Mouse (Mus musculus) stomach, postnatal 0 days (tissue): ENCODE measurements around the gene Psmc6. TPM values are rescaled to one million over a fixed set of nuclear protein-coding genes. Genes with fewer than 3 reads are reported as not detected.

Source experiments
- ATAC-seq: fragments of 200-750 bp; cut with Nextera tagmentation; 2 replicates; pipeline ENCODE4 v1.8.0; 2017; ENCODE audit not compliant: low FRiP score, low TSS enrichment
- DNase-seq: peaks from one replicate; pipeline ENCODE4 v3.0.0-alpha.2; 2016; ENCODE audit warnings: low spot score
- H3K27ac ChIP-seq: fragments of 300-500 bp; sonication (generic); replicated peaks from 2 replicates; pipeline ENCODE4 v1.5.1; 2014; ENCODE audit warnings: mild to moderate bottlenecking, control low read depth
- H3K27me3 ChIP-seq: fragments of 300-500 bp; sonication (generic); 2 replicates; pipeline ENCODE4 v1.6.1; 2014; ENCODE audit warnings: low read length; ENCODE audit not compliant: control insufficient read depth, insufficient read depth
- H3K36me3 ChIP-seq: fragments of 300-500 bp; sonication (generic); 2 replicates; pipeline ENCODE4 v1.6.1; 2014; ENCODE audit warnings: low read length, mixed read lengths; ENCODE audit not compliant: control insufficient read depth, insufficient read depth
- H3K4me1 ChIP-seq: fragments of 300-500 bp; sonication (generic); replicated peaks from 2 replicates; pipeline ENCODE4 v1.6.1; 2014; ENCODE audit warnings: antibody characterized with exemption; ENCODE audit not compliant: control insufficient read depth, insufficient read depth
- H3K4me2 ChIP-seq: fragments of 300-500 bp; sonication (generic); replicated peaks from 2 replicates; pipeline ENCODE4 v1.6.1; 2014; ENCODE audit warnings: low read depth, mild to moderate bottlenecking, control low read depth, moderate library complexity
- H3K4me3 ChIP-seq: fragments of 300-500 bp; sonication (generic); 2 replicates; pipeline ENCODE4 v1.5.1; 2014; ENCODE audit warnings: low read depth, low read length, control low read depth
- H3K9ac ChIP-seq: fragments of 300-500 bp; sonication (generic); 2 replicates; pipeline ENCODE4 v1.6.1; 2014; ENCODE audit warnings: mild to moderate bottlenecking, low read length, control low read depth, mixed read lengths
- H3K9me3 ChIP-seq: fragments of 300-500 bp; sonication (generic); 2 replicates; pipeline ENCODE4 v1.6.1; 2016; ENCODE audit warnings: low read length; ENCODE audit not compliant: control insufficient read depth
- CTCF ChIP-seq: IDR thresholded peaks from 2 replicates; pipeline ENCODE4 v1.5.1; 2016; ENCODE audit warnings: antibody characterized with exemption, low read depth, mild to moderate bottlenecking, moderate library complexity
- EP300 ChIP-seq: optimal IDR thresholded peaks from 2 replicates; pipeline ENCODE3; 2016; ENCODE audit warnings: antibody characterized with exemption
- WGBS: fragments of 180-500 bp; shearing (Covaris S2); extraction: QIAGEN DNeasy Blood & Tissue Kit; methylation state at CpG from one replicate; pipeline ENCODE4 v1.1.7; 2014; 5-methylcytosine and 5-hydroxymethylcytosine counted together
- polyA plus RNA-seq: library from polyadenylated mRNA; unstranded; fragments of >200 nt; fragmentation: Nextera tagmentation; extraction: Ambion mirVana; gene quantifications from 2 replicates; pipeline ENCODE4 v1.2.1, GENCODE M21; 2015

The Psmc6 gene
- polyA plus RNA-seq, 1 experiment from 2014 or later: 94.4 TPM

DNA sequence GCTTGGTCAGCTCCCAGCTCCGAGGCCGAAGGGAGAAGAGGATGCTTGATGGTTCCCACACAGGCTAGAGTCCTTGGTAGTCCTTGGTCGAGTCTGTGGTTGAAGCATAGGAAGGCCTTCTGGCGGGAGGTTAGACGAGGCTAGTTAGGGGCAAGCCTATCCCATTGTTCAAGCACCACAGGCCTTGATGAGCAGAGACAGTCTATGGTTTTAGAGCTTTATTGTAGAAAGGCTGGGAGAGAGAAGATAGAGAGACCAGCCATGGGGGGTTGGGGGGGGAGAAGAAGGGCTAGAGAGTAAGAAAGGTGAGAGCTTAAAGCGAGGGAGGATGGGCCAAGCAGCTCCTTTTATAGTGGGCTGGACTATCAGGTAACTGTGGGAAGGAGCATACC lies 35.6 kb downstream of the Psmc6 start:
- no peak overlapping the region for H3K4me3 ChIP-seq
- H3K4me2 ChIP-seq: no peak overlapping the region
- H3K9ac ChIP-seq: no peak overlapping the region
- no peaks in the 10 kb centered on the region for H3K4me1 ChIP-seq
- H3K27ac ChIP-seq: no peak overlapping the region
- H3K9me3 ChIP-seq: no peaks in the 10 kb centered on the region
- WGBS: 91% methylated on average over 6 of the region's 6 CpGs
- H3K27me3 ChIP-seq: no peaks in the 10 kb centered on the region
- H3K36me3 ChIP-seq: 0 out of 2 replicates have a peak, but pooled peaks cover 3% of the 10 kb centered on the region
- ATAC-seq (no peak), DNase-seq (no peak)
- TF ChIP-seq CTCF: no peak
- no peak for TF ChIP-seq EP300

DNA sequence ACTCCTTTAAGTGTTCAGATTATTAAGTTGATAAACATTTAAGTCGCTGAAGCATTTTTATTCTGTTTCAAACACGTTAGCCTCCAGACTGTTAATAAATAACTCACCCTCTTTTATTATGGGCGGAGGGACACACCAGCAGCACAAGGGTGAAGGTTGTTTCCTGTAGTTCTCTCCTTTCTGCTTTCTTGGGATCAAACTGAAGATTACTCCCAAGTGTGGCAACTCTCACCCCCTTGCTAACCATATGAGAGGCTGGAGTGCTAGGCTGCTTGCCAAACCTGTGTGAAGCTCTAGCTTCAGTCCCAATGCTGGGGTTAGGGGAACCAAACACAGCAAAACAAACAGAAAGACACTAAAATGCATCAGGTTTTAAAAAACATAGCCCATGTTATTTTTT lies 49.2 kb downstream of the Psmc6 start:
- peaks cover 7% of the 10 kb centered on the region; the same call in 1 of the 2 replicates for H3K36me3 ChIP-seq
- H3K9ac ChIP-seq: no peak overlapping the region
- H3K4me1 ChIP-seq: no peaks in the 10 kb centered on the region
- H3K27ac ChIP-seq: no peak overlapping the region
- DNase-seq (no peak), ATAC-seq (no peak)
- no peaks in the 10 kb centered on the region for H3K27me3 ChIP-seq
- H3K9me3 ChIP-seq: no peaks in the 10 kb centered on the region
- no peak for TF ChIP-seq EP300
- WGBS: 54% methylated on average over 3 of the region's 3 CpGs
- H3K4me2 ChIP-seq: no peak overlapping the region
- no peak overlapping the region for H3K4me3 ChIP-seq

DNA sequence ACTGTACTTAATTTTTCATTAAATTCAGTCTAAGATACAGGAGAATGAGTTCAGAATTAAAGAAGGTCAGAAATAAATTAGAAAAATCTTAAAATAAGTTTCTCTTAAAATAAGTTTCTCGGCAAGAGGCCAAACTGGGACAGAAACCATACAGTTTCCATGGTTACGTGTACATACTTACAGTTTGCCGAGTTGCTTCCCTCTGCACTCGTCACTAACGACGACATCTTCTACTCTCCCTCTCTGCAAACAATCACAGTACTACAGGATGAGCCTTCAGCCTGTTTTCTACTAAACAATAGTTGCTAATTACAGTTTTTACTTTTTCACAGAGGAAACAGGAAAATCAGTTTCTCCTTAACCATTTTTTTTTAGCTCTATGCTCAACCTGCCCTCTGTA lies 51.2 kb downstream of the Psmc6 start:
- no peak for ATAC-seq
- Histone ChIP-seq H3K27me3 (no peaks in the 10 kb centered on the region), H3K4me2 (no peak overlapping the region), H3K9ac (no peak overlapping the region), H3K27ac (no peak overlapping the region), H3K4me3 (no peak overlapping the region), H3K36me3 (peaks cover 7% of the 10 kb centered on the region; the same call in 1 of the 2 replicates), H3K9me3 (no peaks in the 10 kb centered on the region), H3K4me1 (no peaks in the 10 kb centered on the region)
- WGBS: 71% methylated on average over 6 of the region's 6 CpGs
- TF ChIP-seq CTCF: no peak
- TF ChIP-seq EP300: no peak
- no peak for DNase-seq

- TF ChIP-seq CTCF: peak; percentile 57
- TF ChIP-seq EP300: no peak
- DNase-seq (no peak), ATAC-seq (no peak)
- H3K4me2 ChIP-seq: no peak overlapping the region
- H3K27ac ChIP-seq: no peak overlapping the region
- H3K36me3 ChIP-seq: peaks cover 7% of the 10 kb centered on the region; the same call in 1 of the 2 replicates
- H3K4me3 ChIP-seq: no peak overlapping the region
- no peaks in the 10 kb centered on the region for H3K9me3 ChIP-seq
- no peak overlapping the region for H3K9ac ChIP-seq
- no peaks in the 10 kb centered on the region for H3K4me1 ChIP-seq
- WGBS: 86% methylated on average over 4 of the region's 4 CpGs
- H3K27me3 ChIP-seq: no peaks in the 10 kb centered on the region
Measured at GRCm38 (mm10) chr14:45382912-45383311, 53.3 kb downstream of the Psmc6 start.

GRCm38 (mm10) chr14:45385596-45385995 lies 56.0 kb downstream of the Psmc6 start:
- no peak overlapping the region for H3K4me3 ChIP-seq
- ATAC-seq (no peak), DNase-seq (no peak)
- H3K9ac ChIP-seq: no peak overlapping the region
- H3K4me2 ChIP-seq: no peak overlapping the region
- TF ChIP-seq EP300 (no peak), CTCF (no peak)
- no peaks in the 10 kb centered on the region for H3K36me3 ChIP-seq
- H3K27me3 ChIP-seq: no peaks in the 10 kb centered on the region
- no peaks in the 10 kb centered on the region for H3K9me3 ChIP-seq
- WGBS: 92% methylated on average over 2 of the region's 2 CpGs
- no peak overlapping the region for H3K27ac ChIP-seq
- no peaks in the 10 kb centered on the region for H3K4me1 ChIP-seq

DNA sequence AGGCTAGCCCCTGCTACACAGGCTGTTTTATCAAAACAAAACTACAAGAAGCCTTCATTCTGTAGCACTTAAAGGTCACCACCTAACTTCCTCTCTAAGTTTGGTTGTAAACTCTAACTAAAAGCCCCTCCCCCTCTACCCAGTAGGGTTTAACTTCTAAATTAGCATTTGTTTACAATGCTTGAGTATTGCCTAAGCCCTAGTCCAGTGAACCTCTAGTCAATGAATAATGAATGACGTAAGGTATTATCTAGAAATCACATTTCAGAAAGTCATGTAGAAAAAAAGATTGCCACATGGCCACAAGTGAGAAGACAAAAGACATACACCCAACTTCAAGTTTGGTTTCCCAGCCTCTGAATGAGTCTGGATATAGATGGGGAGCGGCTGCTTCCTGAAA lies 57.9 kb downstream of the Psmc6 start:
- ATAC-seq (peak; percentile 47; the same call in 1 of the 2 replicates), DNase-seq (no peak)
- Histone ChIP-seq H3K9ac (no peak overlapping the region), H3K27ac (peak overlapping the region; percentile 92), H3K9me3 (no peaks in the 10 kb centered on the region), H3K4me2 (peak overlapping the region; percentile 86), H3K27me3 (no peaks in the 10 kb centered on the region), H3K4me3 (peak overlapping the region; percentile 82), H3K36me3 (no peaks in the 10 kb centered on the region), H3K4me1 (no peaks in the 10 kb centered on the region)
- no peak for TF ChIP-seq CTCF
- no peak for TF ChIP-seq EP300
- 16% methylated on average over 2 of the region's 2 CpGs for WGBS
